Mouse (Mus musculus) WW6 (cell line): ENCODE results near the gene Ggact.

Experiments
- DNase-seq: peaks from one replicate; pipeline ENCODE4 v3.0.0-alpha.2; 2013; ENCODE audit warnings: low read depth, low spot score

The Ggact gene

DNA sequence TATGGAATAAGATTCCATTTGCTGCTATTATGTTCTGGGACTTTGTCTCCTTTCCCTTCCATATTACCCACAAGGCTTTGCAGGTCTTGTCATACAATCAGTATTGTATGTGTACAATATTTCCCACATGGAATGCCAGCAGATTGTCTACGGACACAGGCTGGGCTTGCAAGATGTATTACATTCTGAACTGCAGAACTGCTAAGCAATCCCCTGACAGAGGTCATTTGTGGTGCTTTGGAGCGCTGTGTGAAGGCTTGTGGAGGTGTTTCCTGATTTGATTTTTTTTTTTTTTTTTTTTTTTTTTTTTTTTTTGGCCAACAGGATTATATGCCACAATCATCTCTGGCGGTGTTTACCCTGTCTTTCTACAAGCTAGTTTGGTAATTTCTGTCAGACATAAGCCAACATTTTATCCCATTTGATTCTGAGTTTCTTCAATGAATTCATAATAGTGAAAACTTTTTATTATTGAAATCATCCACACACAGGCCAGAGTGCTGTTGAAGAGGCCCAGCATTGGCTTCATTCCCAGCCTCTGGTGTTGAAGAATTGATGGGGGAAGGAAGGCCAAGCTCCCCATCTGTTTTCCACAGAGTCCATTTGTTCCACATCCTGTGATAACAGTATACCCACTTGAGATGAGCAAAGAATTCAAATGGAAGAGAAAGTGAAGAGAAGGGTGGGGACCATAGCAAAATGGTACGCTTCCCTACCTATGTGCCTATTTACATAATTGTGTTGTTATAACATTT lies 45.8 kb downstream of the Ggact start:
- no peak for DNase-seq

DNA sequence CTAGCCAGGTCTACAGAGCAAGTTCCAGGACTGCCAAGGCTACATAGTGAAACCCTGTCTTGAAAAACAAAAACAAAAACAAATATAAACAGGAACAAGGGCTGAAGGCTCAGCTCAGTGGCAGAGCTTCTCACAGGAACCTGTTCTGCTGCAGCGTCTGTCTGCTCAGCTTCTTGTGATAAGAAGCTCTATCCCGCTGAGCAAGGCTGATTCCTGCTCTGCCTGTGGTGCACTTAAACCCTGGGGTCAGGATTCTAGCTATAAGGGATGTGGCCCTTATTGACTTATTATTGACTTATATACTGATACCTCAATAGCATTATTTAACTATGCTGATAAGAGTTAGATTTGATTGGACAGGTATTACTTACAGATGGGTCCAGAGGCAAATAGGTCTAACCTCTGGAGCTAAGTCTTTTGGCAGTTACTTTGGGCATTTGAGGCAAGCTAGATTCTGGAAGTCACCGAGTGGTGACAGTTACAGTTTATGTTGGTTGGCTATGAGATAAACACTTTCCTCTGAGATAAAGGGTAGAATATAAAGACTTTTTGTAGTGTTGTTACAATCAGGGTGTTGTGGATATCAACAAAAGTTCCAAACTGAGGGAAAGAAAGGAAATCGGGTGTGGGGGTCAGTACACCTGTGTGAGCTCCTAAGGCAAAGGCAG lies 48.0 kb downstream of the Ggact start:
- no peak for DNase-seq

DNA sequence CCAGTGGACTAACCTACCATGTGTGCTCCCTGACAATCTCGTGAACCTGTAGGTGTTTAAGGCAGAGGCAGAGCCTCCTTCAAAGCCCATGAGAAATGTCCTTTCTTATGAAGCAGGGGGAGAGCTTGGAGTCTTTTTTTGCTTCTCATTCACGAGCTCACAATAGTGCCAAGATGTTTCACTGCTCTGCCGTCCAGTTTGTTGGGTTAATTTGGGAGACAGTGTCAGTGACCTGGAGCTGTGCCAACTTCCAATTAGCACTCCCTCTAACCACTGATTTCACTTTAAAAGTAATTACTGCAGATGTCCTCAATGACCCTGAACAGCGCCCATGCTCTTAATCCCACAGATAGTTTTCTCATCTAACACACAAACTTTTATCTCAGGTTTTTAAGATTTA lies 50.9 kb downstream of the Ggact start:
- no peak for DNase-seq

DNA sequence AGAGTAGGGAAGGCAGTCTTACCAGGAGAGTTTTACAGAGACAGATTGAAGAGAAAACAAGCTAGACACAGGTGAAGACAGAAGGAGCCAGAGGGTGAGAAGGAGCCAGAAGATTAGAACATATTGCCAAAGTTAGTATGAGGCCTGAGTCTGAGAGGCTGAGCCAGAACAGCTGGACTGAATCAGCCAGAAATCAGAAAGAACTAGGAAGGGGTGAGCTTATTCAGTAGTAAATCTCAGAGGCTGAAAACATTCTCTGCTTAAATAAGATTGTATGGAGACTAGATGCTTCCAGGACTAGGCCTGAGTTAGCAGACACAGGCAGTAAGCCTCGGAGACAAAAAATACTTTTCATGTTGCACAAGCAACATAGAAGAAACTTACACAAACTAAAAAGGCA lies 53.8 kb downstream of the Ggact start:
- no peak for DNase-seq

DNA sequence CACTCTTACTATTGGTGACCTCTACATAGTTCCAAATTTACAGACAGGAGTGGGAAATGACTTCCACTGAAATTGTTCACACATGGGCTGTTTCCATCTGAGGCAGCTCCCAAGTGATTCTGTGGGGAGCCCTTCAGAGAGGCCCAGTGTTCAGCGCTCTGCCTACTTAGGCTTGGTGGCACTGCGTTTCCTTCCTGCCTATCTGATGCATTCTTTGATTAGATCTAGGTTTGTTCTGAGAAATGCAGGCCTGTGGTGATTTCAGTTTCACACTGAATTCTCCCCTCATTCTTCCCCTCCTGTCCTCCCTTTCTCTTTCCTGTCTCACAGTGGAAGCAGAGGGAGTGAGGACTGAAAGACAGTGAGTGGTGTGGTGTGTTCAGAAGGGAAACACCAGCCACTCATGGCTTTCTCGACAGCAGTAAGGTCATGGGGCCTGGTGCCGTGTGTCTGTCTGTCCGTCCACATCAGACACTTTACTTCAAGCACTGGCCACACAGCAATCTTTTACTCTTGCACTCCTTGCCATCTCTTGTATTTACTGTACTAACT lies 61.0 kb downstream of the Ggact start:
- no peak for DNase-seq

DNA sequence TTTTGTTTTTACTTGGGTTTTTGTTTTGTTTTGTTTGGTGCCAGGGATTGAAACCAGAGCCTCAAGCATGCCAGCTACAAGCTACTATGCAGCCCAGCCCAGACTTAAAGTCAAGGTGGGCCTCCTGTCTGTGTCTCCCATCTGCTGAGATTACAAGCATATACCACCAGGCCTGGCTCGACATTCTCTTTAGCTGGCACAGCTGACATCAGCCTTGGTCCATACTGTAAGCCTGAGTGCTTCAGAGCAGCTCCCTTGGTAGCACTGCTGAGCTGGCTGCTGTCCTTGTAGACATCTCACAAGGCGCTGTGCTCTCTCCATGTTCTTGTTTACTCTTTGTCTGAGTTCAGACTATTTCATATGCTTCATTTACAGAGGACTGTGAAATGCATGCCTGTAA lies 76.5 kb downstream of the Ggact start:
- no peak for DNase-seq

DNA sequence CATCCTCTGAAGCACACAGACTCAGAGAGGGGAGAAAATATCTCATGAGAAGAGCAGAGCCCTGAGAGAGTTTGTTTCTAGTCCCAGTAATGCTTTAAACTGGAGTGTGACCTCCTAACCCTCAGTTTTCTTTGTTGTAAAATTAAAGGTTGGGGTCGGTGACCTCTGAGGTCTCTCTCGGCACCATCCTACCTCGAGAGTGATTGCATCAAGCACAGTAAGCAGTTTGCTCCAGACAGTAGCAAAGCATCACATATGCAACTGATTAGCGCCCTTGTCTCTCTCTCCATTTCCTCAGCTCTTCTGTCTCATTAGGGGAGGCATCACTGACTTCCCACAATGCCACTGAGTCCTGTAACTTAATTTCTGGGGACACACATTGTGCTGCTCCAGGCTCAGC lies 77.3 kb downstream of the Ggact start:
- no peak for DNase-seq

DNA sequence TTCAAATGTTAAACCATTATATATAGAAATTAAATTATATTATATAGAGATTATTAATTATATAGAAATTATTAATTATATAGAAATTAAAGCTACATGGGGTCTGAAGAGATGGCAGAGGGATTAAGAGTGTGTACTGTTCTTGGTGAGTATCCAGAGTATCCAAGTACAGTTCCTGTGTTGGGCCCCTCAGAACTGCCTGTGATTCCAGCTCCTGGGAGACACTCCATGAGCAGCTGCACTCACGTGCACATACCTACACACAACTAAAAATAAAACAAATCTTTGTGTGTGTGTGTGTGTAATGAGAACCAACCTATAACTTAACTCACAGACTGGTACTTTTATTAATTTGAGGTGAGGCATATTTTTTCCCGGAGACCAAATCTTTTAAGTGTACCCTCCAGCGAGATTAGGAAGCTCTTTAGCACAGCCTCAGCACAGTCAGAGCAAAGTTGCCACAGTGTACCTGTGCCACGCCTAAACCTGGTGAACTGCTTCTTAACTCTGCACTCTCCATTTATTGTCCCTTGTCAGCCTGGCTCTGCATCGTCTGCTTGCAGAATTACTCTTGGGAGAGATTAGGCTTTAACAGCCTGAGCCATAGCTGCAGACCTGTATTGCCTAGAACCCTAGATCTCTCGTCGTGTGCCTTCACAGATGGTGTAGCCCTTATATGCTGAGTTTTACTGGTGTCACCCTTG lies 77.9 kb downstream of the Ggact start:
- DNase-seq: no peak

DNA sequence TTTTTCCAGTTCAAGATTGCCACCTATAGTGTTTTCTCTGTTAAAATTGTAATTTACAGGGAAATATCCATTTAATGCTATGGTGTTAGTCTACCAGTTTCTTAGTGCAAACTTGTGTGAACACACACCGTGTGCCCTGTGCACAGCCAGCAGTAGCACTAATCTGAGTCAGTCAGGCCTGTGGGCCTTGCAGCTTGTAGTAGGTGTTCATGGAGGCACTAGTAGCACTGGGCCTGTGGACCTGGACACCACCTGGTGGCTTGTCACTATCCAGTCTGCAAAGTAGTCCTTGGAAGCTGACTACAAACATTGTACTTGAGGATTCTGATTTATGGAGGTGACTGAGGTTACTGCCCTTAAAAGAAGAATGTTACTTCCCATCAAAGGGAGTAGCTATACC lies 78.8 kb downstream of the Ggact start:
- DNase-seq: no peak

DNA sequence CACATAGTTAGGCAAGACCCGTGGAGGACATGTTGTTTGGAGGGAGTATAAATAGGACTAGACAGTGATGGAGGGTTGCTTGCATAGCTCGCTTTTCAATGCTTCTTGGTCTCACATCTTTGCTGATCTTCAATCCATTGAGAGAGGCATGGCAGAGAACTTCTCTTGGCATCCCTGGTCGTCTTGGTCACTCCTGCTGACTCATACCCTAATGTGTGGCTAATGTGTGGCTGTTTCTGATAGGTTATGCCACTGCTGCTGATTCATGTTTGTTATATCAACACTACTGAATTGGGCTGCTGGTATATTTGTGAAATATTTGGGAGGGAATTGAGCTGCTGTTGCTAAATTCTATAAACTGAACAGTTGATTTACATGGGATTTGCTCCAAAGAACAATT lies 79.9 kb downstream of the Ggact start:
- no peak for DNase-seq

DNA sequence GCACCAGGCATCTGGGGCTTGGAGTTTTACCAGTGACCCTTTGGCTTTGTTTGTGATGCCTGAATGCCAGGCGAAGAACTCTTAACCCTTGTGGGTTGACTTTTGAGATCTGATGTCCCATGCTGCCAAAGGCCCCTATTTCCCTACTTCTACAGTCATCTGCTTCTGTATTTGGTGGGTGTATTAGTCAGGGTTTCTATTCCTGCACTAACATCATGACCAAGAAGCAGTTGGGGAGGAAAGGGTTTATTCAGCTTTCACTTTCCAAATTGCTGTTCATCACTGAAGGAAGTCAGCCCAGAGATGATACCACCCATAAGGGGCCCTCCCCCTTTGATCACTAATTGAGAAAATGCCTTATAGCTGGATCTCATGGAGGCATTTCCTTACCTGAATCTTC lies 83.1 kb downstream of the Ggact start:
- DNase-seq: no peak

DNA sequence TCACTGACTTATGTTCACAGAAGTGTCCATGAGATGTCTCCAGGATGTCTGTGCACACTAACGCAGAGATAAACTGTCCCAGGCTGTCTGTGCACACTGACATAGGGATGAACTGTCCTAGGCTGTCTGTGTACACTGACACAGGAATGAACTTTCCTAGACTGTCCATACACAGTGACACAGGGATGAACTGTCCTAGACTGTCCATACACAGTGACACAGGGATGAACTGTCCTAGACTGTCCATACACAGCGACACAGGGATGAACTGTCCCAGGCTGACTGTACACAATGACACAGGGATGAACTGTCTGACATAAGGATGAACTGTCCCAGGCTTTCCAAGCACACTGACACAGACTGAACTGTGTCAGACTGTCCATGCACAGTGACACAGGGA lies 88.1 kb downstream of the Ggact start:
- no peak for DNase-seq

DNA sequence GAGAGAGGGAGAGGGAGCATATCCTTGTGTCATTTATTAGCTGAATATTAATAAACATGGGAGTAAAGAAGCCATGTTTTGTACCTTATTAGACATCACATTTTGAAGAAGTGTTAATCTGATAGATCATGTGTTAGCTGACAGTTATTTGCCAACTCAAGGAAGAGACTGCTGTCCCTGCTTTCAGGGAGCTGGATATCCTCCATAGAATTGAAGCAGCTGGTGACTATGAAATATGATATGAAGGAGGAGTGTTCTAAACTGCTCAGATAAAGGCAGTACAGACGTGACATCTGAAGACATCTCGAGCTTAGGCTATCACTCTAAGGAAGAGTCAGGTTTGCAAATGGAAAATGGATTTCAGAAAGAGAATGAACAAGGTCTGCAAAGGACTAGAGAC lies 89.8 kb downstream of the Ggact start:
- no peak for DNase-seq

DNA sequence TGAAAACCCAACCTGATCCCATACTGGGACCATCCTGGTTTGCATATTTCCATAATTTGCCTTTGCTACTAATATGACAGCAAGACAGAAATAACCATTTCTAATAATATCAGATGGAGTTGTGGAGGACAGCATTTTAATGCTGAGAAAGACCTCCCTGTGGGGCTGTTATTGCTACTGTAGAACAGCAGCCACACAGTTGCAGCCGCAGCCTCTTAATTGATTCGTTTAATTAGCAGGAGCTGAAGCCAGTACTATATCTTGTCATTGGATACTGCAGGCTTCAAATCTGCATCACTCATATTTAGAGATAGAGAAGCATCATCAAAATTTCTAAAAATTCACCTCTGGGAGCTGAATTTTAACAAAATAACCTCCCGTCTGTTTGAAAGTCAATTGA lies 92.6 kb downstream of the Ggact start:
- no peak for DNase-seq

DNA sequence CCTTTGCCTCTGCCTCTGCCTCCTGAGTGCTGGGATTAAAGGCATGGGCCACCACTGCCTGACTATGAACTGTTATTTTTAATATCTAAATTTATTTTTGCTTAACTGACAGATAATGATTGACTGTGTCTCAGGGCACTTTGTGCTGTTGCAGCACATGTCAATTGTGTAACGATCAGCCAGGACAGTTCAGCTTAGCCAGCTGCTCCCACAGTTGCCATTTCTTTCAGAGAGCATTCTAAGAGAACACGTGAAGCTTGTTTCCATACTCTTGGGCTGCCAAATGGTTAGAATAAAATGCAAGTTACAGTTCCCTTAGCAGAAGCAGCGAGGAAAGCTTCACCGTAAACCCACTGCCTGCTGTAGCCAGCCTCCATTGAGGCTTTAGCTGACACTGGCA lies 113.3 kb downstream of the Ggact start:
- DNase-seq: no peak

DNA sequence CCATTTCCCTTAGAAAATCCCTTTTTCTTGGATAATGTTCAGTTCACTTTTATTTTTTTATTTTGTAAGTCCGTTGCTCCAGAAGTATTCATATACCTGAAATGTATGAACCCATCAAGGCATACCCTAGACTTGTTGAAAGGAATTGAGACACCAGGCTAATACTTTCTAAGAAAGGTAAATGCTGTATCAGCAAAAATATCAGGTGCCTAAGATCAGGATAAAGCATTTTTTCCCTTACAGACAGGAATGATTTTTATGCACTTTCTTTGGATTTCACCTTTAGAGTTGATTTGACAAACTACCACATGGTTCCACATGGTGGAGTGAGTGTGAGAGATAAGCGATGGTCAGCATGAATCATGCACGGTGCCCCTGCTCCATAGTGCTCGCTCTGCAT lies 120.2 kb downstream of the Ggact start:
- no peak for DNase-seq

DNA sequence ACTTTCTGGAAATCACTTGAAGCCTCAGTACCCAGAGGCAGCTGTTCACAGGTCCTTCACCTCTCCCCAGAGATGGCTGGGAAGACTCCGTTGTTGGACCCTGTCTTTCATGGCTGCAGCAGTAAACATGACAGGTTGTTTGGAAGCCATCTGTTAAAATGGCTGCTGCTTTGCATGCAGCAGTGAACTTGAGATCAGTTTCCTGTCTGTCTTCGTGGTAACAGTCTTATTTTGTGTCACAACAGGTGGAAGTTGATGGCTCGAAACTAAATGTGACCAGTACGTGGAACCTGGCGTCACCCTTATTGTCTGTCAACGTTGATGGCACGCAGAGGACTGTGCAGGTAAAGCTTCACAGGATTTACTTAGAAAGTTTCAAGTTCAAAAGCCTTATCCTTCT lies 123.4 kb downstream of the Ggact start:
- no peak for DNase-seq

DNA sequence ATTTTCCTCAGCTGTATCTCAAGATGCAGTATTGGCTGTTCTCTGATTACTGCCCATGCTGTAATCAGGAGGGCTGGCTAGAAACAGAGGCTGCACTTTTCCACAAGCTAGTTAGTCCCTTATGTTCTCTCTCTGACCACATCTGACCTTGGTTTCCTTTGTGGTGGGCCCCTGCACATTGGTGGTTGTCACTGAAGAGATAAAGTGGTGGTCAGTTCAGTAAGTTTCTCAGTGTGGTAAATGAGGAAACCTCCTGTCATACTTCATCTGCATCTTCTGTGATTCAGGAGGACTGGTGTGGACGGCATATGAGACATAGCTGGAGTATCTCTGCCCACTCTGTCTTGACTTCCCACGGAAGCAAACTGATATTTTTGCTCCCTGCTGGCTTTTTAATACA lies 125.4 kb downstream of the Ggact start:
- no peak for DNase-seq

DNA sequence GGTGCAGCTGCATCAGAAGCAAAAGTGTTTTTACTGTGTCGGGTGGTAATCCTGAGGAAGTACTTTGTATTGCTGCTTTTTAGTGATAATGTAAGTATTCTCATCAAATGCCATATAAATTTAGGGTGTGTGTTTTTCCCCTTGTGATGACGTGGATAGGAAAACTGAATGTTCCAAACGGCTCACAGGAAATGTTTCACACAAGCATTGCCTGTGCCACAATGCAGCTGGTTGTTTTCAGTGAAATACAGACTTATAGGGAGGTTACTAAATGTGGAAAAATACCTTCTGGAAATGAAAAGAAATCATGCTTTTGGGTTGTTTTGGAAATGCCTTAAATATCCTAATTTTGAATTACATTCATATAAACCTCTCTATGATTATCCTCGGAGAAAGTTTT lies 128.9 kb downstream of the Ggact start:
- DNase-seq: no peak

DNA sequence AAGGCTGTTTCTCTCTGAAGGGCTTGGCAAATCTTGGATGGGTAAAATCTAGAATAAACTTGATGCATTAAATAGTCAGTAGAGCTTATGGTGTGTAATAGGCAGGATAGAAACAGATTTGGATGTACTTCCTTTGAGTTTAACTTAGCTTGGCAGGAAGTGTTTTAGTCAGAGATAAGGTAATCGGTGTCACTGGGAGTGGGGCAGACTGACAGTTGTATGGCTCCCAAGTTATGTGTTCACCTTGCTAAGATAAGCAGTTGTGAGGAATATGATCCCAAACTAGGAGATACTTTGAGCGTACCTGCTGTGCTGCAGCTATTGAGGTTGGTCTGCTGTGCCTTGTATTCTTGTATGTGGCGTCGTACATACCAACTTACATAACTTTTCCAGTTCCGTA lies 147.1 kb downstream of the Ggact start:
- no peak for DNase-seq
